Mouse (Mus musculus) T-helper 1 cell (primary cell): ENCODE results near the gene Btf3.

Source experiments
- in situ Hi-C: fragments of 300-600 bp; cut with MboI, MseI; formaldehyde crosslinking; loops from one replicate; pipeline ENCODE4 v1.15.1; 2025; ENCODE audit warnings: high pct_unique_total_duplicates

Btf3 gene

GRCm38 (mm10) chr13:98279686-98280085 is 37.1 kb downstream of the Btf3 start, which contains the start of gene Gm21976:
Gm21976 (plus strand) TSS chr13:98279887.
- in situ Hi-C loops: no loop called here

GRCm38 (mm10) chr13:98277501-98277900 is 39.3 kb downstream of the Btf3 start:
- in situ Hi-C loops: no loop called here

- in situ Hi-C loops: no loop called here
These were observed 40.6 kb downstream of the Btf3 start for GRCm38 (mm10) chr13:98276253-98276652.

- in situ Hi-C loops: no loop called here
These were observed 41.2 kb downstream of the Btf3 start for GRCm38 (mm10) chr13:98275646-98276045.

- in situ Hi-C loops: loop anchor here (25.0 kb wide), 2 partner anchors 1063 to 1813 kb away; partner anchors contain the start of genes Mrps27 and Ptcd2
These were observed 42.8 kb downstream of the Btf3 start for GRCm38 (mm10) chr13:98274023-98274422.

- in situ Hi-C loops: loop anchor here (5.0 to 25.0 kb wide), 4 partner anchors 38 to 1823 kb away; partner anchors contain the start of genes Mccc2, Mrps27 and Ptcd2
These were observed 52.7 kb downstream of the Btf3 start for GRCm38 (mm10) chr13:98264111-98264510.

GRCm38 (mm10) chr13:98263458-98263987 is 53.3 kb downstream of the Btf3 start:
- in situ Hi-C loops: loop anchor here (5.0 to 25.0 kb wide), 4 partner anchors 39 to 1824 kb away; partner anchors contain the start of genes Mccc2, Mrps27 and Ptcd2

- in situ Hi-C loops: loop anchor here (5.0 to 25.0 kb wide), 4 partner anchors 39 to 1824 kb away; partner anchors contain the start of genes Mccc2, Mrps27 and Ptcd2
These were observed 54.0 kb downstream of the Btf3 start, which contains the start of the genes Utp15 and Ankra2 for GRCm38 (mm10) chr13:98262636-98263457. Utp15 (minus strand) TSS chr13:98263041. Ankra2 (plus strand) TSS chr13:98263074.
